Mouse (Mus musculus): Measurements from ENCODE around the gene Inava.

The Inava gene

GRCm38 (mm10) chr1:136231596-136231995 is 2.5 kb downstream of the Inava start:
- in situ Hi-C loops (cut with MboI, MseI) = no loop called here

DNA sequence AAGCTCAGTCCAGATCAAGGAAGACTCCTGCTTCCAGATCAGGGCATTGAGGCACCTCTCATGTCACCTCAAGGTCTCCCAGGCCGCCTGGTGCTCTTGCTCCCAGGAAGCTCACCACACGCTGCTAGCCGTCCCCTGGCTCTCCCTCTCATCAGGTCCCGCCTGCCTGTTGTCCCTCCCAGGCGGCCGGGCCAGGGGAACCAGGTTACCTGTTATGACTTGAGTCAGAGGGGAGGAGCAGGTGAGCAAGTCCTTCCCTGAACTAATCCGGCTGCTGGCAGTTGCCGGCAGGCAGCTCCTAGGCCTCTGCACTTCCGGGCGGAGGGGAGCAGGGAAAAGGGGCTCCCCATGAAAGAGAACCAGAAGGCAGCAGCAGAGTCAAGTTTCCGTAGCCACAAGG is 3.9 kb downstream of the Inava start:
- in situ Hi-C loops (cut with MboI, MseI) = no loop called here

- in situ Hi-C loops (cut with MboI, MseI) = no loop called here
Observed at GRCm38 (mm10) chr1:136229040-136229373, 5.1 kb downstream of the Inava start.

- in situ Hi-C loops (cut with MboI, MseI) = no loop called here
Observed at GRCm38 (mm10) chr1:136228328-136229039, 5.6 kb downstream of the Inava start.

GRCm38 (mm10) chr1:136227870-136228269 is 6.2 kb downstream of the Inava start:
- in situ Hi-C loops (cut with MboI, MseI) = no loop called here

- in situ Hi-C loops (cut with MboI, MseI) = no loop called here
Observed at GRCm38 (mm10) chr1:136226626-136227025, 7.4 kb downstream of the Inava start.

DNA sequence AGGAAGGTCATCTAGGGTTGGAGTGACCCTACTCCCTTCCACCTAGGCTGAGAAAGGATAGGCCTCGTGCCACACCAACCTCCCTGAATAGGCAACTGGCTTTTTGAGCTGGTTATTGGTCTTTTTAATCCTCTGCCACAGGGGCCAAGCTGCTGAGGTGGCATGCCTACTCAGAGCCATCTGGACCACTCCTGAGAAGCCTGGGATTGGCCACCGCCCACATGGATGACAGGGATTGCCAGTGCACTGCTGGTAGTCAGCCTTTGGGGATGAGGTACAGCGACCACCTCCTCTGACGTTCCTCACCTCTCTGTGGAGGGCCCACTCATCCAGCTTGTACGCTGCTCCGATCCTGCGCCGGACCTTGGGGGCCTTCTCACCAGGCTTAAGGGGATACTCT is 8.2 kb downstream of the Inava start:
- in situ Hi-C loops (cut with MboI, MseI) = no loop called here

GRCm38 (mm10) chr1:136223758-136224342 is 10.2 kb downstream of the Inava start:
- in situ Hi-C loops (cut with MboI, MseI) = no loop called here

GRCm38 (mm10) chr1:136222386-136222785 is 11.7 kb downstream of the Inava start:
- in situ Hi-C loops (cut with MboI, MseI) = no loop called here

DNA sequence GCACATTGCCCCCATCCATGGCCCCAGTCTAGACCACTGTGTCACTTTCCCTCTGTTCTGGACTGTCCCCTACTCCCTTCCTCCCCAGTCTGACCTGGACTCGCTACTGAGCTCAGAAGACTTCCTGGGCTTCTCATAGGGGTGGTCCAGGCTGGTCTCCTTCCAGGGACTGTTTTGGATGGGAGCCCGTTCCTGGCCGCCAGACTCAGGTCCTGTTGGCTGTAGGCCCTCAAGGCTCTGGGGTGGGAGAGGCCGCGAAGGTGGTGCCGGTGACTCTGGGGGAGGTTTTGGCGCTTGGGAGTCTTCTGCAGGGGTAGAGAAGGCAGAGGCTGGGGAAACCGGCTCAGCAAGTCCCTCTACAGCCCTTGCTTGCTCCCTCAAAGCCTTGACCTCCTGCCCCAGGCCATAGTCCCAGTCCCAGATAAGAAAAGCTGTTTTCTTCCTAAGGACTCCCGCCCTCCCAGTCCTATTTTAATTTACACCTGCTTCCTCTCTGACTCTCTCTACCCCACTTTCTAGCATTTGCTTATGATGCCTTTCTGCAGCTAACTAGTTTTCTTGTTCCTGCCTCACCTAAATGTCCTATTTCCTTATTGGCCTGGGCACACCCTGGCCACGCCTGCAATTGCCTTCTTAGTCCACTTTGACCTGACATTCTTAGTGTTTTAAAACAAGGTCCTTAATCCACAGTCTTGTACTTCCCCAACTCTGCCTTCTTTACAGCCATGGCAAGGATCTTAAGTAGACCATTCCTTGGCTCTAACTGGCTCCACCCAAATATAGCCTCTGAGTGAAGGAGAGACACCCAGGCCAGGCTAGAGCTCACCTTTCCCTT is 13.8 kb downstream of the Inava start:
- in situ Hi-C loops (cut with MboI, MseI) = no loop called here

DNA sequence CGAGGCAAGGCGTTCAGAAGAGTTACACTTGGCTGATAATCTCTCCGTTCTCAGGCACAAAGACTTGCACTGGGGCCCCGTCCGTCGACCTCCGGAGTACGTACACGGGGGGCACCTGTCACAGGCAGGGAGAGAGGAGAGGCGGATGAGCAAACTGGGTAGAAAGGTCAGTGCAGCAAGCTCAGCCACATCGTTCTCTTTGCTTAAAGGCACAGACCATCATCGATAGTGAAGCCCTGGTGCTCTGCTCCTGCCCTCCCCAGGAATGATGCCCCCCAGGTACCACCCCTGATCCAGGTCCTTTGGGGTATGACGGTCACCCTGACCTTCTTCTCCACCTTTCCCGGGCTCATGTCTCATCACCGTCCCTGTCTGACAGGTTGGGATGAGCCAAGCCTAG is 19.8 kb downstream of the Inava start:
- in situ Hi-C loops (cut with MboI, MseI) = no loop called here

GRCm38 (mm10) chr1:136212803-136213202 is 21.3 kb downstream of the Inava start, which contains the start of gene Mroh3:
Gene Mroh3 (minus strand): TSS chr1:136212828.
- in situ Hi-C loops (cut with MboI, MseI) = no loop called here

- in situ Hi-C loops (cut with MboI, MseI) = no loop called here
Observed at GRCm38 (mm10) chr1:136190033-136190432, 44.0 kb downstream of the Inava start.

DNA sequence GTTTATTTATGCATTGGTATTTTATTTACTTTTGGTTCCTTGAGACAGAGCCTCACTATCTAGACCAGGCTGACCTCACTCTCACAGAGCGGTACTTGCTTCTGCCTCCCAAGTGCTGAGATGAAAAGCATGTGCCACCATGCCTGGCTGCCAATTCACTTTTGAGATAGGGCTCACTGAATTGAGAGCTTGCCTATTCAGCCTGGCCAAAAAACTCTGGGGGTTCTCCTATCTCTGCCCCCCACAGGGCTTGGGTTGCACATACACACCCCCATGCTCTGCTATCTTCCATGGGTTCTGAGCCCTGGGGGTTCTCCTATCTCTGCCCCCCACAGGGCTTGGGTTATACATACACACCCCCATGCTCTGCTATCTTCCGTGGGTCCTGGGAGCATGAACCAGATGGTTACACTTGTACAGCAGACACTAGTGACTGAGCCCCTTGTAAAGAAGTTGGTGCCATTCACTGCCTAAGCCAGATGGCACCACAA is 54.5 kb downstream of the Inava start:
- in situ Hi-C loops (cut with MboI, MseI) = no loop called here

GRCm38 (mm10) chr1:136178741-136179140 is 55.3 kb downstream of the Inava start:
- in situ Hi-C loops (cut with MboI, MseI) = no loop called here

DNA sequence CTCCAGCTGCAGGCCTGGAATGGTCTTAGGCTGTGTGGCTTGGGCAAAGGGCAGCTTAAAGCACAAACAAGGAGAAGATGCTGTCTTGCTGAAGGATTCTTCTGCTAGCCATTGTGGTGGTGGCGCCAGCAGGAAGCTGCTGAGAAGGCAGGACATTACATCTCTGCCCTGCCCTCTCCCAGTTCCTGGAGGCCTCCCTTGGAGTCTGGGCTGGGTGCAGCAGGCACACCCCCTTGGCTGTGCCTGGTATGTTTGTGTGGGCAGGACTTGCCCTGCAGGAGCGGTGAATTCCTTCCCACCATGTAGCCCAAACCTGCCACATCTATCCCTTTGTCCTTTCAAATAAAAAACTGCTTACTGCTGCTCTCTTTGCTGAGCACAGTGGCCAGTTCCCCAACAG is 57.0 kb downstream of the Inava start:
- in situ Hi-C loops (cut with MboI, MseI) = no loop called here

GRCm38 (mm10) chr1:136175183-136175582 is 58.9 kb downstream of the Inava start:
- in situ Hi-C loops (cut with MboI, MseI) = no loop called here

DNA sequence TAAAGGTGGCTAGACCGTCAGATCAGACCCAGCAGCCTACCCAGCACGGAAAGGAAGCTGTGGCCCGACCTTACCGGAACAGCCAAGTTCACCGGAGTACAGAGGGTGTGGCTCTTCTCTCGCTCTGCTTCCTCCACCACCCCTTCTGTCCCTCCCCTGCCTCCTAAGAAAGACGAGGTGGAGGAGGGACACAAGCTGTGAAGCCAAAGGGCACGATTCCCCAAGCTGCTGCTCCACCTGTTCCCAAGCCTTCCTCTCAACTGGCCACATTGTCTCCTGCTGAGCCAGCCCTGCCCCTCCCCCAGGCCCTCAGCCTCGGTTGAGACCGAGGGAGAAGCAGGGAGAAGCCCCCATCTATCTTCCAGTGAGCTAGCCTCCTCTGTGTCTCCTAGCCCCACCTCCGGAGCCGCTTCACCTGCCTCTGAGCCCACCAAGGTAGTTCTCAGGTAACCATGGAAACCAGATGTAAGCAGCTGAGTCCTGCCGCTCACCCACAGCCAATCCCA is 59.9 kb downstream of the Inava start:
- in situ Hi-C loops (cut with MboI, MseI) = loop anchor here in 1 of 2 experiments (25.0 kb wide), 1 partner anchor 1762 kb away; the partner anchor contains the start of genes Adipor1 and Cyb5r1

DNA sequence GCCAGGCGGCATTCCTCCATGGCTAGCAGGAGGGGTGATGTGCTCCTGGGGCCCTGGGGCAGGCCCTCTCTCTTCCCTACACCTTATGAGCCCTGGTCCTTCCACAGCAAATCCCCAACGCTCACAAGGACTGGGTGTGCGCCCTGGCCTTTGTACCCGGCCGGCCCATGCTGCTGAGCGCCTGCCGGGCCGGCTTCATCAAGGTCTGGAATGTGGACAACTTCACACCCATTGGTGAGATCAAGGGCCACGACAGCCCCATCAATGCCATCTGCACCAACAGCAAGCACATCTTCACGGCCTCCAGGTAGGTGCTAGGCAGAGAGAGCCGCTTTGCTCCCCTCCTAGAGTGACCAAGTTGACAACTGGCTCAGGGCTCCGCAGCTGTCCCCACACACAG is 61.4 kb downstream of the Inava start:
- in situ Hi-C loops (cut with MboI, MseI) = loop anchor here in 1 of 2 experiments (25.0 kb wide), 1 partner anchor 1760 kb away; the partner anchor contains the start of genes Adipor1 and Cyb5r1

DNA sequence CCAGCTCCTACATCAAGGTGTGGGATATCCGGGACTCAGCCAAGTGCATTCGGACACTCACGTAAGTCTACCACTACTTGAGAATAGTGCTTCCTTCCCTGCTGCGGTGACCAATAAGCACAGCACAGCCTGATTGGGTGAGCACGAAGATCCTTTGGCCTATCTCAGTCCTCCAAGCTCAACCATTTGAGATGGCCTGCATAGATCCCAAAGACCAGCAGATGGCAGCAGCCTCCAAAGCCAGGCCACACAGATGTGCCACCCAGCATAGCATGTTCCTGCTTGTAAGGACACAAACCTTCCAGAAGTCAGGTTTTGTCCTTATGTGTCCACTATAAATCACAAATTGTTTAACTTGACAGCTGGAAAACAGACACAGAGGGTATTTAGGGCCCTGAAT is 64.0 kb downstream of the Inava start:
- in situ Hi-C loops (cut with MboI, MseI) = loop anchor here in 1 of 2 experiments (25.0 kb wide), 1 partner anchor 1758 kb away; the partner anchor contains the start of genes Adipor1 and Cyb5r1

DNA sequence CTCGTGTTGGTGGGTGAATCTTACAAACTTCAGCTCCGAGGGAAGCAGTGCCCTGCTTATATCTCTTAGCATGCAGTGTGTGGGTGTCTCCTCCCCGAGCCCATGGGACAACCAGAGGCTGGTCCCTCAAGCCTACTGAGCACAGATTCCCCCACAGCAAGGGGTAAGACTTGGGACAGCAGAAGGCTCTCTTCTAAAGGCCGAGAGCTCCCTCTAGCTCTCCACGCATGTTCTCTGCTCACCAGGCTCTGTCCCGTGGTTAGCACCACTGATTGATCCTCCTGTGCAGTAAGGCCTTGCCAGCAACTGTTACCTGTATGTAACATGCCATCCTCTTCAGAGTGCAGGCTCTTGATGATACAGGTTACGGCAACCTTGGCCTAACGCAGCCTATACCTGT is 66.4 kb downstream of the Inava start:
- in situ Hi-C loops (cut with MboI, MseI) = loop anchor here in 1 of 2 experiments (25.0 kb wide), 1 partner anchor 1755 kb away; the partner anchor contains the start of genes Adipor1 and Cyb5r1

DNA sequence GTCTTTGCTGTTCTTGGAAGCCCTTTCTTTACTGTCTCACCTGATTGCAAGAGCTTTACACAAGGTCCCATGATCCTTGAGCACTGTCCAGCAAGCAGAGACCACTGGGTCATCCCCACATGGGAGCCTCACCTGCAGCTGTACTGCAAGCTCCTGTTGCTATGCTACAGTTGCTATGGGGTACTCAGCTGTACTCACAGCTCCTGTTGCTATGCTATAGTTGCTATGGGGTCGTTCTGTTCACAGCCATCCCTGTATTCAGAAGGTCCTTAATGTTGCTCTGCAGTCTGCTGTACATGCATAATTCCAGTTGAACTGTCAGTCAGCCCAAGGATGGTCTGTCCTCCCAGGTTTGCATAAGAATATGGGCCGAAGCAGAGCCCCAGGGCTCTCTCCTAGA is 68.6 kb downstream of the Inava start:
- in situ Hi-C loops (cut with MboI, MseI) = loop anchor here in 1 of 2 experiments (25.0 kb wide), 1 partner anchor 1753 kb away; the partner anchor contains the start of genes Adipor1 and Cyb5r1
